Mouse (Mus musculus): Measurements from ENCODE around the gene Aldh3b3. TPM values are rescaled to one million over a fixed set of nuclear protein-coding genes. Genes with fewer than 3 reads are reported as not detected.

Gene Aldh3b3
- polyA plus RNA-seq, 1 experiment from 2014 or later, result 0.11 TPM

DNA sequence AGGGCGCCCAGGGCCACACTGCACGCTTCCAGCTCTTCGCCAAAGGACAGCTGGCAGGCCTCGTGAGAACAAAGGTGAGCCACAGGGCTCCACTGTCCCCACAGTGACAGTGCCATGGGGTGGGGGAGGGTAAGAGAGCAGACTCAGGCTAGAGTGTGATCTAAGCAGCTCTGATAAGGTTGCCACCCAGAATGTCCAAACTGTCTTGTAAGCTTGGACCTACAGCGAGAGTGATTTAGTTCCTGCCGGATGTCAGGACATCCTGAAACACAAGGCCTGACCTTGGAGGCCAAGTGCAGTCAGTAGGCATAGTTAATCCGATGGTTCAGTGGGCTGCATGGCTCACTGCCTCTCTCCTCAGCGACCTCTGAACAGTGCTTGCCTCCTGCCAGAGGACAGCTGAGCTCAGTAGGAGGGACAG, 26.8 kb downstream of the Aldh3b3 start:
- Histone ChIP-seq H3K27me3 (no peaks in the 10 kb centered on the region), H3K9ac (no peak overlapping the region), H3K36me3 (no peaks in the 10 kb centered on the region), H3K4me3 (no peak overlapping the region), H3K9me3 (no peaks in the 10 kb centered on the region), H3K27ac (peak overlapping the region; percentile 79), H3K4me1 (peaks cover 22% of the 10 kb centered on the region), H3K4me2 (peak overlapping the region; percentile 23; the same call in 1 of the 2 replicates)
- 25% methylated on average over 8 of the region's 8 CpGs for WGBS
- peak; percentile 43; the same call in 1 of the 2 replicates for ATAC-seq (ENCODE audit: borderline replicate concordance, extremely low read depth, low FRiP score, low TSS enrichment)

- H3K36me3 ChIP-seq, result no peaks in the 10 kb centered on the region
- peak within 1 kb of the TSS; percentile 79 for H3K27ac ChIP-seq
- no peaks in the 10 kb centered on the region for H3K27me3 ChIP-seq
- H3K9me3 ChIP-seq, result no peaks in the 10 kb centered on the region
- peak; percentile 72; the same call in 1 of the 2 replicates for ATAC-seq (ENCODE audit: borderline replicate concordance, extremely low read depth, low FRiP score, low TSS enrichment)
- peaks cover 22% of the 10 kb centered on the region for H3K4me1 ChIP-seq
- WGBS, result 2% methylated on average over 8 of the region's 8 CpGs
- no peak within 1 kb of the TSS for H3K9ac ChIP-seq
- H3K4me2 ChIP-seq, result peak within 1 kb of the TSS; percentile 2; the same call in 1 of the 2 replicates
- H3K4me3 ChIP-seq, result no peak within 1 kb of the TSS
Observed at GRCm38 (mm10) chr19:3986334-3986733, 27.9 kb downstream of the Aldh3b3 start, which contains the start of gene Acy3. Gene Acy3 (plus strand): TSS chr19:3986570.

DNA sequence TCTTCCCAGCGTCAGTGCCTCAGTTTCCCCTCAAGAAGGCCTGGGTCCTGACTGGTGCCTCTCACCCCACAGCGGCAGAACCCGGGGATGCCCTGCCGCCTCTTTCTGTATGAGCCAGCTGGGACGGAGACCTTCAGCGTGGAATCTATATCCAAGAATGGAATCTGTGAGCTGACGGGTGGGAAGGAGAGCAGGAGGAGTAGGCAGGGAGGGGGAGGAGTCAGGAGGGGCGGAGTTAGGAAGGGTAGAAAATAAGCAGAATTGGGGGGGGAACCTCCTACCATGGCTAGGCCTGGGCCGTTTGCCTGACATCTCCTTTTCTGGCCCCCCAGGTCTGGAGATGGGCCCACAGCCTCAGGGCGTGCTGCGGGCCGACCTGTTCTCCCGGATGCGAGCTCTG, 29.6 kb downstream of the Aldh3b3 start:
- no peak for ATAC-seq (ENCODE audit: borderline replicate concordance, extremely low read depth, low FRiP score, low TSS enrichment)
- H3K4me2 ChIP-seq, result no peak overlapping the region
- H3K27me3 ChIP-seq, result no peaks in the 10 kb centered on the region
- H3K27ac ChIP-seq, result no peak overlapping the region
- peaks cover 22% of the 10 kb centered on the region for H3K4me1 ChIP-seq
- H3K9me3 ChIP-seq, result no peaks in the 10 kb centered on the region
- 81% methylated on average over 14 of the region's 14 CpGs for WGBS
- no peak overlapping the region for H3K9ac ChIP-seq
- no peak overlapping the region for H3K4me3 ChIP-seq
- no peaks in the 10 kb centered on the region for H3K36me3 ChIP-seq

GRCm38 (mm10) chr19:3988750-3989149, 30.3 kb downstream of the Aldh3b3 start:
- no peak for ATAC-seq (ENCODE audit: borderline replicate concordance, extremely low read depth, low FRiP score, low TSS enrichment)
- H3K36me3 ChIP-seq, result no peaks in the 10 kb centered on the region

GRCm38 (mm10) chr19:3990804-3991203, 32.4 kb downstream of the Aldh3b3 start:
- H3K9me3 ChIP-seq, result no peaks in the 10 kb centered on the region
- H3K4me2 ChIP-seq, result no peak overlapping the region
- H3K27me3 ChIP-seq, result no peaks in the 10 kb centered on the region
- no peaks in the 10 kb centered on the region for H3K36me3 ChIP-seq
- 20% methylated on average over 6 of the region's 6 CpGs for WGBS
- no peak overlapping the region for H3K4me3 ChIP-seq
- H3K27ac ChIP-seq, result no peak overlapping the region
- H3K4me1 ChIP-seq, result peaks cover 16% of the 10 kb centered on the region
- no peak for ATAC-seq (ENCODE audit: borderline replicate concordance, extremely low read depth, low FRiP score, low TSS enrichment)
- no peak overlapping the region for H3K9ac ChIP-seq

More at GRCm38 (mm10) chr19:3988750-3989149, 30.3 kb downstream of the Aldh3b3 start:
- H3K4me1 ChIP-seq, result peaks cover 22% of the 10 kb centered on the region
- no peak overlapping the region for H3K4me3 ChIP-seq
- H3K4me2 ChIP-seq, result no peak overlapping the region
- H3K9me3 ChIP-seq, result no peaks in the 10 kb centered on the region
- no peak overlapping the region for H3K27ac ChIP-seq
- WGBS, result 86% methylated on average over 4 of the region's 4 CpGs
- no peaks in the 10 kb centered on the region for H3K27me3 ChIP-seq
- H3K9ac ChIP-seq, result no peak overlapping the region

DNA sequence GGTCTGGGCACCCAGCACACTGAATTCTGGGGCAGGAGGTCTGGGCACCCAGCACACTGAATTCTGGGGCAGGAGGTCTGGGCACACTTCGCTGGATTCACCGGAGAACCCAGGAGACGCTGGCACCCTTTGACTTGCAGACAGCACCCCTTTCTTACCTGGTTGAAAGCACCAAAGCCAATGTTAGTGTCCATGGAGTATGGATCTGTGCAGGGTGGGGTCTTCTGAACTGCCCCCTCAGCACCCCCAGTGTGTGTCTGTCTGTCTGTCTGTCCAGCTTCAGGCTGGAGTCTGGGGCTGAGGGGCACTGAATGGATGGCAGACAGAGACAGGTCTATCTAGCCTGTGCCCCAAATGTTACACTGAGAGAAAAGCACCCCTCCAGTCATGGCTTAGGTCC, 33.1 kb downstream of the Aldh3b3 start:
- Histone ChIP-seq H3K9ac (no peak overlapping the region), H3K36me3 (no peaks in the 10 kb centered on the region), H3K27me3 (no peaks in the 10 kb centered on the region), H3K4me1 (peaks cover 13% of the 10 kb centered on the region), H3K4me3 (no peak overlapping the region), H3K4me2 (no peak overlapping the region), H3K27ac (no peak overlapping the region), H3K9me3 (no peaks in the 10 kb centered on the region)
- no peak for ATAC-seq (ENCODE audit: borderline replicate concordance, extremely low read depth, low FRiP score, low TSS enrichment)
- 96% methylated on average over 3 of the region's 3 CpGs for WGBS

DNA sequence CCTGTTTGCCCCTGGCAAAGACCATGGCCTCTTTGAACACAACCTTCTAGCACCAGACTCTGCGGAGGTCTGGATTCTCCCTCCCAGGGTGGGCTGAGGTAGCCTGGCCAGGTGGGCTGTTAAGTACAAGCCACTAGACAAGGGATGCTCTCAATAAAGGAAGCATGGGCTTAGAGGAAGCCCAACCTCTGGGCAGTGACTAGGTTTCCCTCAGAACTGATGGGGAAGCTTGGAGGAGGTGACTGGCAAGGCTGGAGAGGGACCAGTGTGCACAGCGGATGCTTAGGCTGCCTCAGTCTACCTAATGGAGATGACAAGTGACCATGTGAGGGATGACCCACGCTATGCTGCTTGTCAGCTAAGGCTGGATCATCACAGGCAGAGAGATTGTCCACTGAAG, 33.5 kb downstream of the Aldh3b3 start:
- ATAC-seq (ENCODE audit: borderline replicate concordance, extremely low read depth, low FRiP score, low TSS enrichment), result no peak

GRCm38 (mm10) chr19:3992416-3992815, 34.0 kb downstream of the Aldh3b3 start, which contains the start of gene Tbx10:
Gene Tbx10 (plus strand): TSS chr19:3992752.
- no peak within 1 kb of the TSS for H3K9ac ChIP-seq
- ATAC-seq (ENCODE audit: borderline replicate concordance, extremely low read depth, low FRiP score, low TSS enrichment), result no peak
- H3K9me3 ChIP-seq, result no peaks in the 10 kb centered on the region
- H3K27me3 ChIP-seq, result no peaks in the 10 kb centered on the region
- H3K36me3 ChIP-seq, result no peaks in the 10 kb centered on the region
- no peak within 1 kb of the TSS for H3K27ac ChIP-seq
- H3K4me3 ChIP-seq, result no peak within 1 kb of the TSS
- 46% methylated on average over 5 of the region's 5 CpGs for WGBS
- peaks cover 7% of the 10 kb centered on the region; the same call in 1 of the 2 replicates for H3K4me1 ChIP-seq
- no peak within 1 kb of the TSS for H3K4me2 ChIP-seq

More for the DNA sequence above, 33.5 kb downstream of the Aldh3b3 start:
- Histone ChIP-seq H3K9ac (no peak overlapping the region), H3K4me1 (peaks cover 9% of the 10 kb centered on the region), H3K4me2 (no peak overlapping the region), H3K27ac (no peak overlapping the region), H3K9me3 (no peaks in the 10 kb centered on the region), H3K36me3 (no peaks in the 10 kb centered on the region), H3K27me3 (no peaks in the 10 kb centered on the region), H3K4me3 (no peak overlapping the region)
- WGBS, result 80% methylated on average over 3 of the region's 3 CpGs

DNA sequence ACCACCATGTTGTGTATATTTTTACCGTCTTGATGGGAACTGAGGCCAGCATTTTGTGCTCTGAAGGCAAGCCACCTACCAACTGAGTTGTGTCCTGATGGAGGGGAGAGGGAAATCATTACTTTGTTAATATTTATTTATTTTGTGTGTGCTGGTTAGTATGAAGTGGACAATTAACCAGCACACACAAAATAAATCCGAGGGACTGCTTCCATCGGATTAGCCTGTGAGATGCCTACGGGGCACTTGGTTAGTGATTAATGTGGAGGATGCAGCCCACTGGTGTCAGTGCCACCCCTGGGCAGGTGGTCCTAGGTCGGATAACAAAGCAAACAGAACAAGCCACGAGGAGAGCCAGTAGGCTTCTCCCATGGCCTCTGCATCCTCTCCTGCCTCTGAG, 36.5 kb downstream of the Aldh3b3 start:
- no peak overlapping the region for H3K4me3 ChIP-seq
- H3K4me1 ChIP-seq, result peaks cover 15% of the 10 kb centered on the region; the same call in 1 of the 2 replicates
- no peak overlapping the region for H3K4me2 ChIP-seq
- WGBS, result 36% methylated on average over 6 of the region's 6 CpGs
- no peak for ATAC-seq (ENCODE audit: borderline replicate concordance, extremely low read depth, low FRiP score, low TSS enrichment)
- no peak overlapping the region for H3K27ac ChIP-seq
- H3K9me3 ChIP-seq, result no peaks in the 10 kb centered on the region
- H3K27me3 ChIP-seq, result no peaks in the 10 kb centered on the region
- H3K9ac ChIP-seq, result no peak overlapping the region
- H3K36me3 ChIP-seq, result no peaks in the 10 kb centered on the region

DNA sequence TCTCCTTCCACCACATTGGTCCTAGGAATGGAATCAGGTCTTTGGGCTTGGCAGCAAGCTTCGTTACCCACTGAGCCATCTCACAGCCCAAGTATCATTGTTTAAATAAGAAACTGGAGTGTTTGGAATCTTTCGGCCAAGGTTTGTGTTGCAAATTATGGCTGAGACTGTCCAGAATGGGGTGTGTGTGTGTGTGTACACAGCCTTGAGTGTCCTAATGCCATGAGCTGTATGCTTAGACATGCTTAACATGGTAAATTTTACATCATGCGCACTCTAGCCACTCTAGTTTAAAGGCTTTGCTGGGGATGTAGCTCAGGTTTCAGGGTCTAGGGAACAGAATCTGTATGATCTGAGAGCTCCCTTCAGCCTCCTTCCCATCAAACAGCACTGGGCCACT, 37.1 kb downstream of the Aldh3b3 start:
- Histone ChIP-seq H3K4me2 (no peak overlapping the region), H3K27me3 (no peaks in the 10 kb centered on the region), H3K27ac (no peak overlapping the region), H3K36me3 (no peaks in the 10 kb centered on the region), H3K4me3 (no peak overlapping the region), H3K9me3 (no peaks in the 10 kb centered on the region), H3K4me1 (peaks cover 15% of the 10 kb centered on the region; the same call in 1 of the 2 replicates), H3K9ac (no peak overlapping the region)
- 46% methylated on average over 3 of the region's 3 CpGs for WGBS
- no peak for ATAC-seq (ENCODE audit: borderline replicate concordance, extremely low read depth, low FRiP score, low TSS enrichment)

DNA sequence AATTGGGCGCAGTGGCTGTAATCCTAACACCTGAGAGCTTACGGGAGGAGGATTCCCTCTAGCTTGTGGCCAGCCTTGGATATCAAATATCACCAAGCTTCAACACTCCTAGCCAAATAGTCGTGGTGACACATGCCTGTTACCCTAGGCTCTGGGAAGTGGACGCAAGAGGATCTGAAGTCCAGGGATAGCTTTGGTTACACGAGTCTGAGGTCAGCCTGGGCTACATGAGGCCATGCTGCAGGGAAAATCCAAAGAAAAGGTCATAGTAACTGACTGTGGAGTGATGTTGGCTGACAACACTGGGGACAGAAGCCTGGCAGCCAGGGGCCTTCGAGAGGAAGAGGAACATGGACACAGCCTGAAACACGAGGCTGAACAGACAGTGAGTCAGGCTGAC, 37.7 kb downstream of the Aldh3b3 start:
- Histone ChIP-seq H3K9ac (no peak overlapping the region), H3K4me2 (no peak overlapping the region), H3K4me3 (no peak overlapping the region), H3K27me3 (no peaks in the 10 kb centered on the region), H3K9me3 (no peaks in the 10 kb centered on the region), H3K27ac (no peak overlapping the region), H3K4me1 (peaks cover 19% of the 10 kb centered on the region), H3K36me3 (no peaks in the 10 kb centered on the region)
- ATAC-seq (ENCODE audit: borderline replicate concordance, extremely low read depth, low FRiP score, low TSS enrichment), result no peak
- 49% methylated on average over 7 of the region's 7 CpGs for WGBS

DNA sequence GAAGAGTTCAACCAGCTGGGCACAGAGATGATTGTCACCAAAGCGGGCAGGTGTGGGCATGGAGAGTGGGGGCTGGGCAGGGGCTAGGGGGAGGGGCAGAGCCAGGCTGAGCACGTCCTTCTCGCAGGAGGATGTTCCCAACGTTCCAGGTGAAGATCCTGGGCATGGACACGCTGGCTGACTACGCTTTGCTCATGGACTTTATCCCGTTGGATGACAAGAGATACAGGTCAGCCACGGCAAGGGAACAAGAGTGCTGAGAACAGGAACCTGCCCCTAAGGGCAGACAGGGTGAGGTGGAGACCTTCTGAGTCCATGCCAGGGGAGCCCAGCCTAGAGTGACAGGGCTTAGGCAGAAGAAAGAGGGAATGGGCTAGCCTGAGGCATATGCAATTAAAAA, 38.3 kb downstream of the Aldh3b3 start:
- Histone ChIP-seq H3K27me3 (no peaks in the 10 kb centered on the region), H3K4me3 (no peak overlapping the region), H3K9ac (no peak overlapping the region), H3K27ac (no peak overlapping the region), H3K36me3 (no peaks in the 10 kb centered on the region), H3K4me1 (peaks cover 23% of the 10 kb centered on the region), H3K4me2 (no peak overlapping the region), H3K9me3 (no peaks in the 10 kb centered on the region)
- 80% methylated on average over 8 of the region's 8 CpGs for WGBS
- no peak for ATAC-seq (ENCODE audit: borderline replicate concordance, extremely low read depth, low FRiP score, low TSS enrichment)

DNA sequence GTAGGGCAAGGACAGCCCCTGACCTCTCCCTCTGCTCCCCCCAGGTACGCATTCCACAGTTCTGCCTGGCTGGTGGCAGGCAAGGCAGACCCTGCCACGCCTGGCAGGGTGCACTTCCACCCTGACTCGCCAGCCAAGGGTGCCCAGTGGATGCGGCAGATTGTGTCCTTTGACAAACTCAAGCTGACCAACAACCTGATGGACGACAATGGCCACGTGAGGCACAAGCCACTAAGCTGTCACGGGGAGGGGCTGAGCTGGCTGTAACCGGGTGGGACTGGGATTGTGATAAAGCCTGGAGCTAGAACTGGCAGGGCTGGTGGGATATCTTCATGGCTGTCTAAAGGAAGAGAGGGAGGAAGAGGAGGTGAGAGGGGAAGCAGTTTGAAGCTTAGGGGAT, 38.8 kb downstream of the Aldh3b3 start:
- WGBS, result 42% methylated on average over 8 of the region's 8 CpGs
- H3K9me3 ChIP-seq, result no peaks in the 10 kb centered on the region
- H3K9ac ChIP-seq, result no peak overlapping the region
- no peaks in the 10 kb centered on the region for H3K27me3 ChIP-seq
- no peak overlapping the region for H3K4me2 ChIP-seq
- peaks cover 23% of the 10 kb centered on the region for H3K4me1 ChIP-seq
- no peak for ATAC-seq (ENCODE audit: borderline replicate concordance, extremely low read depth, low FRiP score, low TSS enrichment)
- H3K27ac ChIP-seq, result no peak overlapping the region
- H3K36me3 ChIP-seq, result no peaks in the 10 kb centered on the region
- no peak overlapping the region for H3K4me3 ChIP-seq

All from lung, embryonic 15.5 days (tissue).